Mouse (Mus musculus) G1E (cell line): ENCODE measurements around the gene Armc5.

Experiments
- CTCF ChIP-seq: IDR thresholded peaks from 2 replicates; pipeline ENCODE4 v1.5.1; 2012; ENCODE audit warnings: low read depth, low read length, inconsistent platforms, mixed read lengths
- GATA1 ChIP-seq: IDR thresholded peaks from 2 replicates; pipeline ENCODE4 v1.6.1; 2012; ENCODE audit warnings: borderline replicate concordance, low read length, inconsistent platforms, mixed read lengths
- GATA2 ChIP-seq: IDR thresholded peaks from 2 replicates; pipeline ENCODE4 v1.6.1; 2012; ENCODE audit warnings: low read depth, low read length, inconsistent platforms, borderline replicate concordance
- POLR2AphosphoS5 ChIP-seq: IDR thresholded peaks from 2 replicates; pipeline ENCODE4 v1.6.1; 2012; ENCODE audit warnings: low read depth, low read length, inconsistent platforms; ENCODE audit not compliant: insufficient replicate concordance
- TAL1 ChIP-seq: conservative IDR thresholded peaks from 2 replicates; pipeline ENCODE4 v1.6.1; 2012; ENCODE audit warnings: low read depth, low read length, inconsistent platforms, mixed read lengths

DNA sequence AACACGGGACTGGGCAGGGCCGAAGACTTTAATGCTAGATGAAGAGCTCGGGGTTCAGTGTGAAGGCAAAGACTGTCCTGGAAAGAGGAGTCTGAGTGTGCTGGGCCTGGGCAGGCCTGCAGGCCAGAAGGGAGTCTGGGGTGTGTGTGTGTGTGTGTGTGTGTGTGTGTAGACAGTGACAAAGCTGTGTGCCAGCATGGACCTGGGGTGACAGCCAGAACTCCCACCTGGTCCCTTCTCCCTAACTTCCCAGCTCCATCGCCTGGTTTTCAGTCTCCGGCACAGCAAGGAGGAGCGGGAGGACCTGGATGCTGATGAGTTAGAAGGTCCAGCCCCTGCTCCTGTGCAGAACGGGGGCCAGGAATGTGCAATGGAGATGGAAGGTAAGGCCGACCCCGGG is 34.4 kb downstream of the Armc5 start:
- TF ChIP-seq CTCF (no peak), GATA1 (no peak), POLR2AphosphoS5 (no peak), TAL1 (no peak), GATA2 (no peak)
